Mouse (Mus musculus) induced T-regulatory cell, adult 2 months (primary cell): Measurements from ENCODE around the gene Galk1.
"Not testable (repeated sequence)": the region's sequence is repeated elsewhere in the genome, so short reads cannot be mapped to it uniquely, and the experiment has no call there.

Source experiments
- DNase-seq: peaks from one replicate; pipeline ENCODE4 v3.0.0-alpha.2; 2012; ENCODE audit warnings: low read depth

Gene Galk1

GRCm38 (mm10) chr11:116030088-116030897, 17.8 kb upstream of the Galk1 start, which contains the start of gene Unk:
TSS of gene Unk (plus strand) at chr11:116030322.
- DNase-seq, result peak; percentile 98

DNA sequence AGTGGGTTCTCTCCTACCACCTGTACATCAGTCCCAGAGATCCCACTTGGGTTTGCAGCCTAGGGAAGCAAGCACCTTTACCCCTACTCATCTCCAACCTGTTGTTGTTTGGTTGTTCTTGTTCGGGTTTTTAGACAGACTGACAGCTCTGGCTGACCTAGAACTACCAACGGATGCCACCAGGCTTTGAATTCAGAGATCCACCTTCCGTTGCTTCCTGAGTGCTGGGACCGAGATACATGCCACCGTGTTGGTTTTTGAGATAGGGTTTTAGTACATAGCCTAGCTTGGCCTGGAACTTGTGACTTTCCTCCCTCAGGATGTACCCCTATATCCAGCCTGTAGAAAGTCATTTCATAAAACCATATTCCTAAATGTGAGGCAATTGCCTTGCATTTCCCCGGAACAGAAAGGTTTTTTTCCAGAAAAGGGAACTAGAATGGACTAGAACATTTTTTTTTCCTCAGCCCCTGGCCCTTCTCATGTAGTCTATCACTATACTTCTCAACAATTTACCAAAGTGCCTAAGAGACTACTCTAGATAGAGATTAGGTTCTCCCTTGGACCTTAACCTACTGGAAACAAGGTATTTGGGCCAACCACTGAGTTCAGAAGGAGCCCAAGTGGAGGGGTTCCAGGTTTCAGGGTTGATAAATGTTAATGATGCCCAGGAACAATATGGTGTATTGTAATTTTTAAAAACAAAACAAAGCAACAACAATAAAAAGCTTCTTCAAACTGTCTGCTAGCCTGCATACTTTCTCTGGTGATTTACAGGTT, 16.8 kb upstream of the Galk1 start:
- no peak for DNase-seq

GRCm38 (mm10) chr11:116028177-116028865, 15.8 kb upstream of the Galk1 start:
- DNase-seq, result no peak

DNA sequence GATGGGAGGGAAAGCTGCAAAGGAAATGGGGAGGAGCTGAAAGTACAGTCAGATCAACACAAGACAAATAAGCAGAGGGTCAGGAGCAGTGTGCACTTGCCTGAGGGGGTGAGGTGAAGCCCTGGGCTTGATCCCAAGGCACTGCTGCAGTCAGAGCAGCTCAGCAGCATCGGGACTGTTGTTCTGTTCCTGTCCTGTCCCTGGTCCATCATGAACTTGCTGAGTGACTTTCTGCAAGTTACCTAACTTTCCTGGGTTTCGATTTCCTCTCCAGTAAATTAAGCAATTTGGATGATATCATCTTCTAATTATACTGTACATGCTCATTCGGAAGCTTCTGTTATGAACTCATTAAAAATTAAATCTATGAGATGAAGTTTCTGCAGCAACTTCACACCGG, 15.2 kb upstream of the Galk1 start, which contains the start of gene H3f3b:
Gene H3f3b (minus strand): TSS at position 207 of the 400 bp plus-strand sequence.
- no peak for DNase-seq

DNA sequence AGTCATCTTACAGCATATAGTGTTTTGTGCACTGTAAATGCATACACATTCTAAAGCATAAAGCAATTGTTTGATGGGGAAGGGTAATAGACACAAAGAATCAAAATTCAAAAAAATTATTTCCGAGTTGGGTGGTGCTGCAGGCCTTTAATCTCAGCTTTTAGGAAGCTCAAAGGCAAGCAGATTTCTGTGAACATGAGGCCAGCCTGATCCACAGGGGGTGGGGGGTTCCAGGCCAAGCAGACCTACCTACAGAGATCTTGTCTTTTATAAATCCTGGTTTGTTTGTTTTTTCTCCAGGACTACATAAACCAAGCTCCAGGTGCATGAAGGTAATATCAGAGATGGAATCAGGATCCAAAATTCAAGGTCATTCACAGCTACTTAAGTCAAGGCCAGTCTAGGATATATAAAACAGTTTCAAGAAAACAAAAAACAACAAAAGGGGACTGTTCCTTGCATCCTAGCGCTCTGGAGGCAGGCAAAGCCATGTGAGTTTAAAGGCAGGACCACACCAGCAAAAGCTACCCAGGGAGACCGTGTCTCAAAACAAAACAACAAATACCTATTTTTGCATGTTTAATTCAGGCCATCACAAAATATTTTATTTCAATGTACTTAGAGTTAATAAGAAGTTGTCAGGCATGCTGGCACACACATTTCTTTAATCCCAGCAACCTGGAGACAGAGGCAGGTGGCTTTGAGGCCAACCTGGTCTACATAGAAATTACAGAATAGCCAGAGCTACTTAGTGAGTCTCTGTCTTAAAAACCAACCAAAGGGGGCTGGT, 12.7 kb upstream of the Galk1 start:
- DNase-seq, result no peak

DNA sequence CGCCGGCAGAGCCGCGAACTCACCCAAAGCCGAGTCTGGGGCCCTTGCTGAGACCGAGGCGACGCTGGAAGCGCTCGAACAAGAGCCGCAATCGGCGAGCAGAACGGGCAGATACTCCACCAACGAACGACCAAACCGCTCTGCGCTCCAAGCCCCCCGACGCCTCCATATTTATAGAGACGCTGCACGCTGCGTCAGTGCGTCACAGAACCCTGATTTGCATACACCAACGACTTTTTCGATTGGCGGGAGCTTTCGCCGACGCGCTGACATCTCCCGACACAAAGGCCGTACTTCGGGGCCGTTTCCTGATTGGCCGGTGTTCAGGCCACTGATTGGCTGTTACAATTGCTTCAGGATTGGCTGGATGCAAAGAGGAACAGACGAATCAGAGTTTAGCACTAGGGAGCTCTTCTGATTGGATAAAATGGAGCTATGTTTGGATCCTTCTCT, 11.9 kb upstream of the Galk1 start:
- DNase-seq, result peak; percentile 99

DNA sequence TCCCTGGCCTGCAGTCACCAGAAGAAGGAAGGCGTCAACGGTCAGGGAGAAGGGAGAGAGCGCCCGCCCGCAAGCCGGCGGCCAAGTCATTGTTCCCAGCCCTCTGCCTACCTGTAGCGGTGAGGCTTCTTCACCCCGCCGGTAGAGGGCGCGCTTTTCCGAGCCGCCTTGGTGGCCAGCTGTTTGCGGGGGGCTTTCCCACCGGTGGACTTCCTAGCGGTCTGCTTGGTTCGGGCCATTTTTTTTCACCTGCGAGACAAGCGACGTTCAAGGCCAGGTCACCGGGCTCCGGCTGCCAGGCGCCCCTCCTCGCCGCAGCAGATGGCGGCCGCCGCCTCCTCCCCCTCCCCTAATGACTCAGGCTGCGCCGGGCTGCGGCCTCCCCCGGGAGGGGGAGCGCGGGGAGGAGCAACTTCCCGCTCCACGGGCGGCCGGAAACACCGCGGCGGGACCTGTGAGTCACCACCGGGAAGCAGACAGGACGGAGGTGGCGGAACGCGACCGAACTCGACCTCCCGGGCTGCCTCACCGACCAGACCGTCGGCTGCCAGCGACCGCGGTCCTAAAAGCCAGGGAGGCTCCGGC, 11.3 kb upstream of the Galk1 start:
- peak; percentile 91 for DNase-seq

GRCm38 (mm10) chr11:116023074-116023770, 10.7 kb upstream of the Galk1 start:
- DNase-seq, result peak; percentile 53

DNA sequence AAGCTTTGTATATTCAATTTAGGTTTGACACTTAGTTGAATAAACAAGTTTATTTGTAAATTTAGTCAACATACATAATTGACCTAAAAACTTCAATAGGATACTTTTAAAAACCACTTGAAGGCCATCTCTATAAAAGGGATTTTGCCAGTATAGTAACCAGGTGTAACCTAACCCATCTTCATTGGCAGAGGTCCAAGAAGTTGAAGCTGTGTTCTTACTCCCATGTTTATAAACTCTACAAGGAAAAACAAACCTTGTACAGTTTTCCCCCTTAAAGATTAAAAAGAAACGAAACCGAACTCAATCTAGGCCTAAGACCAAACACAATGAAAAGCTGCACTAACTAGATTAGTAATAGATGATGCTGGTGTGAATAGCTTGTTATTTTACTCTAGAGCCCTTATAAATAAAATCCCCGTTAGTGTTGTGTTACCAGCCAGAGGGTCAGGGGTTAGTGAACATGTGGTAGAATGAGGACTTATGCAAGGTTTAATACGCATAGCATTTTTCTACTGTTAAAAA, 9.8 kb upstream of the Galk1 start:
- DNase-seq, result peak; percentile 34

DNA sequence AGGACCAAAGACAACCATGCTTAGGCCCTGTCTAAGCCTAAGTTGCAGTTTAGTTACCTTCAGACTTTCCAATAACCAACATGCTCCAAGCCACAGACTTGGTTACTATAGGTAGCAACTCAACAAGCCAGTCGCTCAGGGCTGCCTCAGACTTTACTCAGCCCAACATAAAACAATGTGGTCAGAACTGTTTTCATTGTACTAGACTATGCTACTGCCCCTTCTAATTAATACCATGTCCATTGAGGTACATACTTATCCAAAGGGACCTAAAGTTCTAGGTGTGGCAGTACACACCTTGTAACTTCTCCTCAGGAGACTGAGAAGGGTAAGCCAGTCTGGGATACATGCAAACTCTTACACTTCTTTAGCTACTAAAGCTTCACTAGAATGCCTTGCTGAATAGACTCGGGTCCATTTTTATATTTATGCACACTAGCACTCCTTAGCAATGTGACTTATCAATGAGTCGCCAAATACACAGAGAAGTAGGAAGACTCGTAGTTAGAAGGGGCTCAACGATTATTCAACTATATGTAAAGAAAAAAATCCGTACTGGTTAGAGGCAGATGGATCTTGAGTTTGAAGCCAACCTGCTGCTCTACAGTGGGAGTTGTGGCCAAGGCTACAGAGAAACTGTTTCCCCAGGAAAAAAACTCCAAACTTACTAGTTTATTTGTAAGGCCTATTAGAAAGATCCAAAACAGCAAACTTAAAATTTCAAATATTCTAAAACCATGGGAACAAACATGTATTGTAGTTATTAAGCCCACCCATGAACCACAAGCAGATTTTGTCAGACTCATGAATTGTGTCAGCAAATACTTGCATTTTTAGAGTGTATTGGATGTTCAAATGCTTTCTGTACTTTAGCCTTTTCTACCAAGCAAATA, 9.1 kb upstream of the Galk1 start:
- peak; percentile 43 for DNase-seq

- DNase-seq, result peak; percentile 63
These were observed 8.0 kb upstream of the Galk1 start for GRCm38 (mm10) chr11:116020519-116020922.

DNA sequence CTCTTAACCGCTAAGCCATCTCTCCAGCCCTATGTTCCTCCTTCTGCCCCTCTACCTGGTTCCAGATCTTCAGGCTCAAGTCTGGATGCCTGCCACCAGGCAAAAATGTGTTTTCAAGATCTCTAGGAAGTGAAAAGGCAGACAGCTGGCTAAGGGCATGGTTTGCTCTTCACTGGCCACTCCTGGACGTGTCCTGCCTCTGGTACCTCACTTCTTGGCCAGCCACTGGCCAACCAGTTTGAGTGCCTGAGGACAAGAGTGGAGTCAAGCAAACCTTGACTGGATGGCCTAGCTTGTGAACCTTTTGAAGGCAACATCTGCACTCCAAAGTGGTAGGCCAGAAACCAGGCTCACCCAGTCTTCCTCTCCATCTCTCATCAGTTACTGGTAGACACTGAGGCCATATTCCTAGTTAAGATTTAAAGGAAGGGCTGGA, 7.5 kb upstream of the Galk1 start:
- peak; percentile 50 for DNase-seq

DNA sequence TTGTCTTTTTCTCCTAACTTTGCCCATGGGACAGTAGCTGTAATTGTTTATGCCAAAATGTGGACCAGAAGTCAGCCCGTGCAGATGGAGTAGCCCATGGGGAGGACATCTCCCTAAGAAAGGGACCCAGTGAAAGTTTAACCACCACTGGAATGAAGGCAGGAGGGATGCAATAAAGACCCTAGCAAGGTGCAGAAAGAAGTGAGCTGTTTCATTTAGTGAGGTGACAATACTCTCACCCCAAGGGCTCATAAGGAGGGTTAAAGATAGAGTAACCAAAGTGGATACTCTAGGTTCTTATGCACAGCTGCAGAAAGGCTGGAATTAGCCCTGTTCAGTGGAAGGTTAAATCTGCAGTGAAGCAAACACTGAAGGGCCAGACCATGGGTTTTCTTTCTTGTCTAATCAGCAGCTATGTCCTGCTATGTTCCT, 6.9 kb upstream of the Galk1 start:
- DNase-seq, result peak; percentile 38

GRCm38 (mm10) chr11:116018867-116019266, 6.3 kb upstream of the Galk1 start:
- DNase-seq, result not testable (repeated sequence)

DNA sequence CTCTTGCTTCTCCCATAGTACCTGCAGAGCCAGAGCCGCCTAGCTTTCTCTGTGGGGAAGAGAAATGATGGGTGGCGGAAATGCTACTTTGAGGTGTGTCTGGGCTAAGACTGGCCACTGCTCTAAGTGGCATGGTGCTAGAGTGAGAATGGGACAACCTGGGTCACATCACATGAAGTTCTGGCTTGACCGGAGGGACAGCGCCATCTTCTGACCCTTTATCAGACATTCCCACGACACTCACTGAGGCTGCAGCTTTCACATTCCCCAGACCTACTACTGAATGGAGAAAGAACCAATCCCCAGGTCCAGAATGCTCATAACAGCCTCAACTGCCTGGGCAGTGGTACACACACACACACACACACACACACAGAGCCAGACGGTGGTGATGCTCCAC, 5.6 kb upstream of the Galk1 start:
- DNase-seq, result peak; percentile 60

DNA sequence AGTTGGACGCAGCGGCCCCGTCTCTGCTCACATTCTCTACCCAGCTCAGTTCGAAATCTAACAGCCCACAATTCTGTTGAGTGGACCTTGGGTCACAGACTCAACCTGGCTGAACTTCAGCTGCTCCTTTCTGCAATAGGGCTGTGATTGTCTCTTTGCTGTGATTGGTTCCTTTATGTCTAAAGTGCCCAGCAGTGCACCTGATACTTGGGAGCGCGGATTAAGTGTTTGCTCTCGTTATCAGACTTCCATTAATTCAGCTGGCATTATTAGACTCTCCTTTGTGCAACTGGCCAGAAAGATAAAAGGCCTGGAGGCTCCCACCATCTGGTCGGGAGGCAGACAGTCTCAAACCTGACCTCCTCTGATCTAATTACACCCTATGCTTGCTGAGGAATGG, 2.3 kb upstream of the Galk1 start:
- DNase-seq, result no peak

DNA sequence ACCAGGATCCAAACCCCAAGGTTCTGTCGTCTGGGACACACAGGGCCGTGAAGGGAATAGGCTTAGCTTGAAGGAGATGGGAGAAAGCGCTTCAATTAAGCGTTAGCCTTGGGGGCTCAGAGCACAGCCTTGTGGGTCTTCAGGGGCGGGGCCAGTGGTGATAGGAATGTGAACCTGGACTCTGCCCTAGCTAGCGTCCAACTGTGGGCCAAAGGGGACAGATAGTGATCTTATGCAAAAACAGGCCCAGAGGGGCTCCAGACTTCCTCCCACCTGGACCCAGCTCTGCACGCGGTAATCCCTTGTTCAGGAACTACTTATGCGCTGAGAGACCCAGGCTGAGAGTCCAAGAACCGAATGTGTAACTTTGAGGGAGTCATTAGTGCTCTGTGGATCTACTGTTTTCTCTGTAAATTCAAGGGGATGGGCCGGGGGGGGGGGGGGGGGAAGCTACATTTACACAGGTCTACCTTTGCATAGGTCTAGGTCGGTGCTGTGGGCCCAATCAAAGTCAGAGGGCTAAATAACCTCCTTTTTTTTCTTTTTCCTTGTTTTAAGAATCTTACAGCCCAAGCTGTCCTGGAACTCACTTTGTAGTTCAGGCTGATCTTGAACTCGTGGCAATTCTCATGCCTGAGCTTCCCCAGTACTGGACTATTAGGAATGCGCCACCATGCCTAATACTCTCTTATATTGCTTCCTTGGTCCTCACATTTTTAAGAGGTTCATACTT, 824 bp downstream of the Galk1 start:
- no peak for DNase-seq

GRCm38 (mm10) chr11:116010948-116011347, 1.6 kb downstream of the Galk1 start:
- DNase-seq, result no peak
